Mouse (Mus musculus) layer of hippocampus, postnatal 25 days (tissue): ENCODE results near the gene Zscan21. TPM values are rescaled to one million over a fixed set of nuclear protein-coding genes. Genes with fewer than 3 reads are reported as not detected.
"Not testable (repeated sequence)": the region's sequence is repeated elsewhere in the genome, so short reads cannot be mapped to it uniquely, and the experiment has no call there.

Experiments used
- DNase-seq, 2 experiments: peaks; one replicate each; pipeline ENCODE4 v3.0.0; 2022; ENCODE audit warnings: mixed read lengths in 2 of 2, low spot score in 1 of 2; ENCODE audit errors: extremely low spot score in 1 of 2
- total RNA-seq, 2 experiments: library from RNA; stranded (reverse); gene quantifications; 2 replicates each; pipeline ENCODE4 v1.2.3; 2021

Gene Zscan21
- 10 to 100 TPM; 14.1 to 16.7 TPM for total RNA-seq

- DNase-seq = peak; percentile 77 to 81
These were observed at the start of gene Zscan21 for GRCm38 (mm10) chr5:138116255-138117198. Zscan21 (plus strand) TSS chr5:138116903.

- no peak for DNase-seq
These were observed 42.9 kb upstream of the Zscan21 start for GRCm38 (mm10) chr5:138073803-138074202.

GRCm38 (mm10) chr5:138075684-138076083, 41.0 kb upstream of the Zscan21 start:
- no peak for DNase-seq

GRCm38 (mm10) chr5:138076148-138076547, 40.6 kb upstream of the Zscan21 start:
- no peak for DNase-seq

GRCm38 (mm10) chr5:138080456-138080855, 36.2 kb upstream of the Zscan21 start:
- no peak for DNase-seq

GRCm38 (mm10) chr5:138081446-138081845, 35.3 kb upstream of the Zscan21 start:
- DNase-seq = no peak

GRCm38 (mm10) chr5:138083318-138083900, 33.3 kb upstream of the Zscan21 start:
- DNase-seq = no peak

- DNase-seq = no peak
These were observed 32.8 kb upstream of the Zscan21 start for GRCm38 (mm10) chr5:138083936-138084335.

GRCm38 (mm10) chr5:138084507-138084906, 32.2 kb upstream of the Zscan21 start:
- no peak for DNase-seq

GRCm38 (mm10) chr5:138084996-138085395, 31.7 kb upstream of the Zscan21 start, which contains the start of gene Zkscan1:
Zkscan1 (plus strand) TSS chr5:138085084.
- peak; percentile 59 to 63 for DNase-seq

GRCm38 (mm10) chr5:138085421-138085911, 31.2 kb upstream of the Zscan21 start:
- DNase-seq = peak in 1 of 2 experiments; percentile 11

- DNase-seq = no peak
These were observed 29.9 kb upstream of the Zscan21 start for GRCm38 (mm10) chr5:138086842-138087241.

GRCm38 (mm10) chr5:138088366-138088765, 28.3 kb upstream of the Zscan21 start:
- DNase-seq = no peak

- DNase-seq = no peak
These were observed 27.6 kb upstream of the Zscan21 start for GRCm38 (mm10) chr5:138089108-138089551.

- DNase-seq = no peak
These were observed 26.4 kb upstream of the Zscan21 start for GRCm38 (mm10) chr5:138090271-138090670.

- DNase-seq = no peak
These were observed 26.0 kb upstream of the Zscan21 start for GRCm38 (mm10) chr5:138090737-138091136.

- no peak for DNase-seq
These were observed 23.9 kb upstream of the Zscan21 start for GRCm38 (mm10) chr5:138092771-138093170.

GRCm38 (mm10) chr5:138094474-138094873, 22.2 kb upstream of the Zscan21 start:
- no peak for DNase-seq

- no peak for DNase-seq
These were observed 11.7 kb upstream of the Zscan21 start for GRCm38 (mm10) chr5:138104976-138105375.

- DNase-seq = no peak
These were observed 9.6 kb upstream of the Zscan21 start for GRCm38 (mm10) chr5:138107130-138107529.

- DNase-seq = not testable (repeated sequence)
These were observed 6.8 kb upstream of the Zscan21 start for GRCm38 (mm10) chr5:138109847-138110396.
